Mouse (Mus musculus): ENCODE results near the gene Lrba. TPM values are rescaled to one million over a fixed set of nuclear protein-coding genes. Genes with fewer than 3 reads are reported as not detected.

Lrba gene
- total RNA-seq (2014; fragmentation: Nextera tagmentation) (18.2 and 28.9 TPM in 2 replicates), total RNA-seq (2017) (28.8 and 29.1 TPM in 2 replicates)

- ATAC-seq (replicated peaks; ENCODE audit: low FRiP score, low TSS enrichment, poor library complexity, severe bottlenecking): peak; percentile 92
Measured at GRCm38 (mm10) chr3:86224564-86225421, at the start of gene Lrba. Gene Lrba (plus strand): TSS chr3:86224680.

GRCm38 (mm10) chr3:86179714-86180113 is 44.8 kb upstream of the Lrba start:
- ATAC-seq (replicated peaks; ENCODE audit: low FRiP score, low TSS enrichment, poor library complexity, severe bottlenecking): no peak

GRCm38 (mm10) chr3:86181107-86181506 is 43.4 kb upstream of the Lrba start:
- no peak for ATAC-seq (replicated peaks; ENCODE audit: low FRiP score, low TSS enrichment, poor library complexity, severe bottlenecking)

- ATAC-seq (replicated peaks; ENCODE audit: low FRiP score, low TSS enrichment, poor library complexity, severe bottlenecking): no peak
Measured at GRCm38 (mm10) chr3:86184546-86184945, 39.9 kb upstream of the Lrba start.

- ATAC-seq (replicated peaks; ENCODE audit: low FRiP score, low TSS enrichment, poor library complexity, severe bottlenecking): no peak
Measured at GRCm38 (mm10) chr3:86187736-86188389, 36.6 kb upstream of the Lrba start.

- no peak for ATAC-seq (replicated peaks; ENCODE audit: low FRiP score, low TSS enrichment, poor library complexity, severe bottlenecking)
Measured at GRCm38 (mm10) chr3:86195981-86196380, 28.5 kb upstream of the Lrba start.

- no peak for ATAC-seq (replicated peaks; ENCODE audit: low FRiP score, low TSS enrichment, poor library complexity, severe bottlenecking)
Measured at GRCm38 (mm10) chr3:86196471-86196870, 28.0 kb upstream of the Lrba start.

- 0 out of 2 replicates have a peak, but pooled peaks have one; percentile 10 for ATAC-seq (replicated peaks; ENCODE audit: low FRiP score, low TSS enrichment, poor library complexity, severe bottlenecking)
Measured at GRCm38 (mm10) chr3:86201645-86202175, 22.8 kb upstream of the Lrba start.

- ATAC-seq (replicated peaks; ENCODE audit: low FRiP score, low TSS enrichment, poor library complexity, severe bottlenecking): no peak
Measured at GRCm38 (mm10) chr3:86202449-86202848, 22.0 kb upstream of the Lrba start.

- ATAC-seq (replicated peaks; ENCODE audit: low FRiP score, low TSS enrichment, poor library complexity, severe bottlenecking): no peak
Measured at GRCm38 (mm10) chr3:86204608-86205358, 19.7 kb upstream of the Lrba start.

GRCm38 (mm10) chr3:86206556-86206955 is 17.9 kb upstream of the Lrba start:
- no peak for ATAC-seq (replicated peaks; ENCODE audit: low FRiP score, low TSS enrichment, poor library complexity, severe bottlenecking)

- ATAC-seq (replicated peaks; ENCODE audit: low FRiP score, low TSS enrichment, poor library complexity, severe bottlenecking): no peak
Measured at GRCm38 (mm10) chr3:86210267-86210939, 14.1 kb upstream of the Lrba start.

GRCm38 (mm10) chr3:86210959-86211358 is 13.5 kb upstream of the Lrba start:
- ATAC-seq (replicated peaks; ENCODE audit: low FRiP score, low TSS enrichment, poor library complexity, severe bottlenecking): no peak

- no peak for ATAC-seq (replicated peaks; ENCODE audit: low FRiP score, low TSS enrichment, poor library complexity, severe bottlenecking)
Measured at GRCm38 (mm10) chr3:86214248-86214647, 10.2 kb upstream of the Lrba start.

- peak; percentile 77 for ATAC-seq (replicated peaks; ENCODE audit: low FRiP score, low TSS enrichment, poor library complexity, severe bottlenecking)
Measured at GRCm38 (mm10) chr3:86223634-86224313, 706 bp upstream of the Lrba start.

- no peak; the same call in 1 of the 2 replicates for ATAC-seq (replicated peaks; ENCODE audit: low FRiP score, low TSS enrichment, poor library complexity, severe bottlenecking)
Measured at GRCm38 (mm10) chr3:86224314-86224563, 241 bp upstream of the Lrba start.

GRCm38 (mm10) chr3:86231532-86232086 is 7.1 kb downstream of the Lrba start:
- no peak for ATAC-seq (replicated peaks; ENCODE audit: low FRiP score, low TSS enrichment, poor library complexity, severe bottlenecking)

GRCm38 (mm10) chr3:86247193-86247592 is 22.7 kb downstream of the Lrba start:
- ATAC-seq (replicated peaks; ENCODE audit: low FRiP score, low TSS enrichment, poor library complexity, severe bottlenecking): no peak

GRCm38 (mm10) chr3:86251212-86251611 is 26.7 kb downstream of the Lrba start:
- peak; percentile 86 for ATAC-seq (replicated peaks; ENCODE audit: low FRiP score, low TSS enrichment, poor library complexity, severe bottlenecking)
